Mouse (Mus musculus) hindbrain, embryonic 16.5 days (tissue): ENCODE data around the gene Polr3g. TPM values are rescaled to one million over a fixed set of nuclear protein-coding genes. Genes with fewer than 3 reads are reported as not detected.
"Not testable (repeated sequence)": the region's sequence is repeated elsewhere in the genome, so short reads cannot be mapped to it uniquely, and the experiment has no call there.

Source experiments
- ATAC-seq: fragments of 200-750 bp; cut with Nextera tagmentation; 2 replicates; pipeline ENCODE4 v1.8.0; 2017; ENCODE audit warnings: moderate TSS enrichment, moderate library complexity
- H3K27ac ChIP-seq: fragments of 300-500 bp; sonication (generic); 2 replicates; pipeline ENCODE4 v1.5.1; 2014; ENCODE audit warnings: low read depth, mild to moderate bottlenecking, control low read depth, low read length, moderate library complexity
- H3K27me3 ChIP-seq: fragments of 300-500 bp; sonication (generic); replicated peaks from 2 replicates; pipeline ENCODE4 v1.6.1; 2014; ENCODE audit warnings: low read length; ENCODE audit not compliant: control insufficient read depth, insufficient read depth
- H3K36me3 ChIP-seq: fragments of 300-500 bp; sonication (generic); 2 replicates; pipeline ENCODE4 v1.6.1; 2014; ENCODE audit warnings: mild to moderate bottlenecking, low read length, moderate library complexity, mixed read lengths; ENCODE audit not compliant: control insufficient read depth, insufficient read depth
- H3K4me1 ChIP-seq: fragments of 300-500 bp; sonication (generic); 2 replicates; pipeline ENCODE4 v1.6.1; 2014; ENCODE audit warnings: low read depth, low read length; ENCODE audit not compliant: control insufficient read depth, insufficient read depth
- H3K4me2 ChIP-seq: fragments of 300-500 bp; sonication (generic); 2 replicates; pipeline ENCODE4 v1.6.1; 2014; ENCODE audit warnings: mild to moderate bottlenecking, low read length, control low read depth, moderate library complexity
- H3K4me3 ChIP-seq: fragments of 300-500 bp; sonication (generic); 2 replicates; pipeline ENCODE4 v1.5.1; 2014; ENCODE audit warnings: mild to moderate bottlenecking, low read length, control low read depth, moderate library complexity
- H3K9ac ChIP-seq: fragments of 300-500 bp; sonication (generic); 2 replicates; pipeline ENCODE4 v1.6.1; 2014; ENCODE audit warnings: low read depth, mild to moderate bottlenecking, control low read depth, low read length, moderate library complexity
- H3K9me3 ChIP-seq: fragments of 300-500 bp; sonication (generic); 2 replicates; pipeline ENCODE4 v1.6.1; 2014; ENCODE audit warnings: mild to moderate bottlenecking, low read length, moderate library complexity; ENCODE audit not compliant: control insufficient read depth
- WGBS: fragments of 180-500 bp; shearing (Covaris S2); extraction: QIAGEN DNeasy Blood & Tissue Kit; methylation state at CpG from one replicate; pipeline ENCODE4 v1.1.7; 2014; 5-methylcytosine and 5-hydroxymethylcytosine counted together
- polyA plus RNA-seq: library from polyadenylated mRNA; unstranded; fragments of >200 nt; fragmentation: Nextera tagmentation; extraction: Ambion mirVana; gene quantifications from 2 replicates; pipeline ENCODE4 v1.2.1, GENCODE M21; 2015

The Polr3g gene
- polyA plus RNA-seq, 1 experiment from 2014 or later, result 4.9 TPM

DNA sequence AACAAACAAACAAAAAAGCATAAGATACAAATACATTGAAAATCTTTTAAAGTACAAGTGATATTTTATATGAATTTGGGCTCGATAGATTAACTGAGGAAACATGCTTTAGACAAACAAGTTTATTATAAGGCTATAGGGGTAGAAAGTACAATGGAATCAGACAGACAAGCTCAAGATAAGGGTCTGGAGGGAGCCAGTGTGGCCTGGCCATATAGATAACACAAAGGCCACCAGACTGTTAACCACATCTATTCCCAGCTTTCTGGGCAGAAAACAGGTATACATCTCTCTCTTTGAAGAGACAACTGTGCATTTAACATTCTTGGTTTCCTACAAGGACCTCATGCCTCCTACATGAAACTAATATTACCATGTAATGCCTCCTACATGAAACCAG lies 19.5 kb upstream of the Polr3g start:
- no peak overlapping the region for H3K9ac ChIP-seq

DNA sequence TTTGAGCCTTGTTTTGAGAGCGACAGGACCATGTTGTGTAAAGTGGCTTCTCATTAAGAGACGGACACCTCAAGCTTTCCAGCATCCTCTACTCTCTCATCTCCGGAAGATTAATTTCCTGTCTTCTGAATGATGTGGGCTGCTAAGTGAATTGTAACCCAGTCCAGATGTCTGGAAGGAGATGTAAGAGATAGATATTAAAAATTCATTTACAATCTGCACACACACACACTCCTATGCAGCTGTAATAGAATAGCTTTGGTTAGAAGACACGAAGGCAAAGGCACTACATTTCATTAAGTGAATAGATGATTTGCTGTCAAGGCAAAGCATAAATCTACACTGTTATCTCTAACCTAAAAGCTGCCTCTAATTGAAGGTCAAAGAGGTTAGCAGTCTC lies 18.3 kb upstream of the Polr3g start:
- Histone ChIP-seq H3K27me3 (no peaks in the 10 kb centered on the region), H3K9me3 (no peaks in the 10 kb centered on the region), H3K4me3 (no peak overlapping the region), H3K36me3 (no peaks in the 10 kb centered on the region), H3K27ac (no peak overlapping the region), H3K4me2 (no peak overlapping the region), H3K9ac (no peak overlapping the region), H3K4me1 (no peaks in the 10 kb centered on the region)
- 80% methylated on average over 4 of the region's 4 CpGs for WGBS
- ATAC-seq, result no peak

More for the DNA sequence above, 19.5 kb upstream of the Polr3g start:
- no peaks in the 10 kb centered on the region for H3K4me1 ChIP-seq
- 98% methylated on average over 1 of the region's 1 CpGs for WGBS
- H3K4me2 ChIP-seq, result no peak overlapping the region
- no peaks in the 10 kb centered on the region for H3K36me3 ChIP-seq
- H3K27me3 ChIP-seq, result no peaks in the 10 kb centered on the region
- H3K9me3 ChIP-seq, result no peaks in the 10 kb centered on the region
- ATAC-seq, result no peak
- no peak overlapping the region for H3K27ac ChIP-seq
- H3K4me3 ChIP-seq, result no peak overlapping the region

DNA sequence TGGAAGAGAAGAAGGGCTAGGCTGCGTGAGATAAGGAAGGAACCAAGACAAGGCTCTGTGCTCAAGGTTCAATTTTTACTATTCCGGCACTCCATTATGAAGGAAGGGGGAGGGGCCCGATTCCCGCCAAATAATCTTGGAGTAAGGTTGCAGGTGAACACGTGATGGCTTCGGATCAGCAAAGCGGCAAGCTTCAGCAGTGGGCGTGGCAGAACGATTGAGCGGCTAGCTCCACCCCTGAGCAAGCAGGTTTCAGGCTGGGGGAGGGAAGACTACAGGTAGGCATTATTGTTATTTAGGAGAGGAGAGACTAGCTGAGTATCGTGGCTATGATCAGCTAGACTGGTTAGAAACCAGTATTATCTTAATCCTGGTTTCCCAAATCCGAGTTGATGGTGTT lies 17.3 kb upstream of the Polr3g start:
- not testable (repeated sequence) for ATAC-seq, H3K27ac ChIP-seq, H3K9ac ChIP-seq, H3K36me3 ChIP-seq, H3K4me3 ChIP-seq, H3K4me1 ChIP-seq, H3K4me2 ChIP-seq, H3K9me3 ChIP-seq, H3K27me3 ChIP-seq
- 55% methylated on average over 12 of the region's 12 CpGs for WGBS

DNA sequence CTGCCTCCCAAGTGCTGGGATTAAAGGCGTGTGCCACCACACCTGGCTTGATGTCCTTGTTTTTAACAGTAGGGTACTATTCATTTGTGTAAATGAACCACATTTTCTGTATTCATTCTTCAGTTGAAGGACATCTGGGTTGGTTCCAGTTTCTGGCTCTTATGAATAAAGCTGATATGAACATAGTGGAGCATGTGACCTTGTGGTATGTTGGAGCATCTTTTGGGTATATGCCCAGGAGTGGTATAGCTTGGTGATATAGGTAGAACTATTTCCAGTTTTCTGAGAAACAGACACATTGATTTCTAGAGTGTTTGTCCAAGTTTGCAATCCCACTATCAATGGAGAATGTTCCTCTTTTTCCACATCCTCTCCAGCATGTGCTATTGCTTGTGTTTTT lies 3.1 kb upstream of the Polr3g start:
- H3K4me3 ChIP-seq, result no peak overlapping the region
- no peaks in the 10 kb centered on the region for H3K9me3 ChIP-seq
- no peak for ATAC-seq
- no peaks in the 10 kb centered on the region for H3K36me3 ChIP-seq
- 92% methylated on average over 1 of the region's 1 CpGs for WGBS
- H3K4me2 ChIP-seq, result no peak overlapping the region
- H3K27me3 ChIP-seq, result no peaks in the 10 kb centered on the region
- H3K27ac ChIP-seq, result no peak overlapping the region
- no peak overlapping the region for H3K9ac ChIP-seq
- peaks cover 12% of the 10 kb centered on the region for H3K4me1 ChIP-seq

DNA sequence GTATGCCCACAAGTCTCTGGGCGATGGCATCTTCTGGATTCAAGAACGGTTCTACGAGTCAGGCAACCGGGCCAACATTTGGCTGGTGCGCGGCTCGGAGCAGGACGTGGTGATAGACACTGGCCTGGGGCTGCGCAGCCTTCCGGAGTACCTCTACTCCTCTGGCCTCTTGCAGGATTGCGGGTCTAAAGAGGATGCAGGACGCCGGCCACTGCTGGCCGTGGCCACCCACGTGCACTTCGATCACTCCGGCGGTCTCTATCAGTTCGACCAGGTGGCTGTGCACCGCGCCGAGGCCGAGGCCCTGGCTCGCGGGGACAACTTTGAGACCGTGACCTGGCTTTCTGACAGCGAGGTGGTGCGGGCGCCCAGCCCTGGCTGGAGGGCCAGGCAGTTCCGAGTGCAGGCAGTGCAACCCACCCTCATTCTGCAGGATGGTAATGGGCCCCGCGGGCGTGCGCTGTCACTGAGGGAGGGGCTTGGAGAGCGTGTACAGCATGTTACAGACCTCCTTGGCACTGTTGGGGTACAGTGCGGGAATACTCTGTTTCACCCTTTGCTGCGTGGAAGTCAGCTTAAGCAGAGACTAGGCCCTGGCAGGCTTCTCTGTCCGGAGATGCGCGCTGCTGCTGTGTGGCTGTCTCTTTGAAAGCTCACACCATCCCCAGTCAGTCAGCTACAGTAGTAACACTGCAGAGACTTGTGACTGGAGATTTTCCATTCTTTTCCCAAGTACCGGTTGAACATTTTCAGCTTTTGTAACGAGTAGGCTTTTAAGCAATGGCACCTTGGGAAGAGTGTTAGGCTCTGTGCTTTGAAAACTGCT lies 946 bp upstream of the Polr3g start:
- peak overlapping the region; percentile 91 for H3K4me2 ChIP-seq
- WGBS, result under 1% methylated on average over 42 of the region's 42 CpGs
- ATAC-seq, result peak; percentile 70
- no peaks in the 10 kb centered on the region for H3K9me3 ChIP-seq
- peak overlapping the region; percentile 92 for H3K27ac ChIP-seq
- peak overlapping the region; percentile 82 for H3K9ac ChIP-seq
- H3K4me1 ChIP-seq, result peaks cover 12% of the 10 kb centered on the region
- H3K27me3 ChIP-seq, result no peaks in the 10 kb centered on the region
- H3K36me3 ChIP-seq, result no peaks in the 10 kb centered on the region
- H3K4me3 ChIP-seq, result peak overlapping the region; percentile 70

DNA sequence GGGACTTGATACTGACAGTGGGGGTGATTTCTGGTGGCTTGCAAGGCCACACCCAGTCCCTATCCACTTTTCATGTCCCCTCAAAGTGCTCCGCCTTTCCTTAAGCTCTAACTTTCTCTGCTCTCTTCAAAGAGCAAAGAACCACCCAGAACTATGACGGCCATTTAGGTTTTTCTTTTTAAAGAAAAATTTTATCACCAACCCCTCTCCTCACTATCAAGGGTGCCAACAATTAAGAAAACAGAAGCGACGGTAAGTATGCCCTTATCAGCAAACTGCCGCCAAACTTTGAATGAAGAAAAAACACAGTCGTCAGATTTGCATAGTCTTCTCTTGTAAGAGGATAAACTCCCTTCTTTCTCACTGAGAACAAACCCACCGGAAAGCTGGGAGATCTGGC lies 547 bp downstream of the Polr3g start:
- H3K9me3 ChIP-seq, result no peaks in the 10 kb centered on the region
- peak overlapping the region; percentile 91 for H3K4me2 ChIP-seq
- peaks cover 12% of the 10 kb centered on the region for H3K4me1 ChIP-seq
- no peak for ATAC-seq
- H3K36me3 ChIP-seq, result no peaks in the 10 kb centered on the region
- WGBS, result under 1% methylated on average over 7 of the region's 7 CpGs
- H3K9ac ChIP-seq, result peak overlapping the region; percentile 82
- no peaks in the 10 kb centered on the region for H3K27me3 ChIP-seq
- H3K4me3 ChIP-seq, result peak overlapping the region; percentile 70
- H3K27ac ChIP-seq, result no peak overlapping the region; the same call in 1 of the 2 replicates

DNA sequence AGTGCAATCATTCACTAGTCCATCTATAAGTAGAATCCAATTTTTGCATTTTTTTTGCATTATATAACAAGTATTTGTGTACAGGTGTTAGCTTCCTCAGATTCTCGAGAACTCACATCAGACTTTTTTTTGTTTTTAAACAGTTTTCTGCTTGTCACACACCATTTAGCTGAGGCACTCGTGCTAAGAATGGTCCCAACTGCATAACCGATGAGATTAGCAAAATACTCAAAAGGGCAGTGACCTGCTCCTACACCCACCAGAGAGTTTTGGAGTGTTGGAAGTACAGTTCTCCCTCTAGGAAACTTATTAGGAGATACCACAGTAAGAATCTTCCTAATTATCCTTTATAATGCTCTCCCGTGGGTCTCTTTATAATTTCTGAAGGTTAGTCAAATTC lies 1.0 kb downstream of the Polr3g start:
- WGBS, result 36% methylated on average over 4 of the region's 4 CpGs

DNA sequence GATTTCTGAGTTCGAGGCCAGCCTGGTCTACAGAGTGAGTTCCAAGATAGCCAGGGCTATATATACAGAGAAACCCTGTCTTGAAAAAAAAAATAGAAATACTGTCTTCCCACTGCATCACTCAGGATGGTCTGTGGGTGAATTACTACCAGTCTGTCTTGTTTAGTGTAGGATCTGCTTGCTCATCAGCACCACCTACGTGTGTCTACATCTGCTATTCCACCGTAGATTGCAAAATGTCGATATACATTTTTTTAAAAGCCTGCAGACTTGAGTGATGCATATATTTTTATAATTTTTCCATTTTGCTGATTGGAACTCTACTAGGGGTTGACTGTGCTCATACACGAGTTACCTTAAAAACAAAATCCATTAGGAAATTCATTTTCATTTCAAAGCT lies 4.5 kb downstream of the Polr3g start:
- H3K27ac ChIP-seq, result no peak overlapping the region
- no peaks in the 10 kb centered on the region for H3K36me3 ChIP-seq
- no peak overlapping the region for H3K9ac ChIP-seq
- H3K9me3 ChIP-seq, result no peaks in the 10 kb centered on the region
- H3K4me3 ChIP-seq, result no peak overlapping the region
- no peak overlapping the region for H3K4me2 ChIP-seq
- H3K27me3 ChIP-seq, result no peaks in the 10 kb centered on the region
- ATAC-seq, result no peak
- WGBS, result 96% methylated on average over 5 of the region's 5 CpGs
- peaks cover 3% of the 10 kb centered on the region; the same call in 1 of the 2 replicates for H3K4me1 ChIP-seq

More for the DNA sequence above, 1.0 kb downstream of the Polr3g start:
- Histone ChIP-seq H3K27me3 (no peaks in the 10 kb centered on the region), H3K9ac (no peak overlapping the region), H3K4me3 (no peak overlapping the region; the same call in 1 of the 2 replicates), H3K27ac (no peak overlapping the region), H3K9me3 (no peaks in the 10 kb centered on the region), H3K4me1 (peaks cover 12% of the 10 kb centered on the region), H3K4me2 (peak overlapping the region; percentile 91), H3K36me3 (no peaks in the 10 kb centered on the region)
- no peak for ATAC-seq

DNA sequence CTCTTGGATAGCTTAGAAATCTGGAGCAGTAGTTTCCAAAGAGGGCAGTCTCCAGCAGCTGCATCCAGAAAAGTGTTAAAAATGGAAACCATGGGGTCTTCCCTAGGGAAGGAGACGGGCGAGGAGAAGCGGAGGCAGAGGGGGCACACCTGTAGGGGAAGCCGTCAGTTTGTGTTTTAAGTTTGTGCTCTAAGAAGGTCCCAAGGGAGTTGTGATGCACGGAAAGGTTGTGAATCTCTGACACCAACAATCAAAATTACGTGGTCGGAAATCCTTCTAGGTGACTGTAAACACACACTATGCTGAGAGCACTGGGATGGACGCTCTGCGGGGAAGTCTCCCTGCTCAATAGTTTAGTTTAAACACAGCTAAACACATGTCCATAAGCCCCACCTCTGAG lies 7.2 kb downstream of the Polr3g start:
- Histone ChIP-seq H3K9ac (no peak overlapping the region), H3K4me2 (no peak overlapping the region), H3K27me3 (no peaks in the 10 kb centered on the region), H3K9me3 (no peaks in the 10 kb centered on the region), H3K4me3 (no peak overlapping the region), H3K4me1 (no peaks in the 10 kb centered on the region), H3K27ac (no peak overlapping the region), H3K36me3 (no peaks in the 10 kb centered on the region)
- ATAC-seq, result no peak
- WGBS, result 84% methylated on average over 9 of the region's 9 CpGs
